Mouse (Mus musculus) midbrain, embryonic 12.5 days (tissue): Measurements from ENCODE around the gene Krt83. TPM values are rescaled to one million over a fixed set of nuclear protein-coding genes. Genes with fewer than 3 reads are reported as not detected.

Source experiments
- polyA plus RNA-seq: library from polyadenylated mRNA; unstranded; fragments of >200 nt; fragmentation: Nextera tagmentation; extraction: Ambion mirVana; gene quantifications from 2 replicates; pipeline ENCODE4 v1.2.1, GENCODE M21; 2016

Krt83 gene
- polyA plus RNA-seq, 1 experiment from 2014 or later, result not detected

Other genes with a start within 250 kb of the Krt83 start
- 3.4 and 4.0 TPM in 2 replicates for gene Nr4a1, start 237.2 kb downstream of the Krt83 start, polyA plus RNA-seq
- gene Atg101, start 207.2 kb downstream of the Krt83 start, polyA plus RNA-seq, result 63.9 and 68.1 TPM in 2 replicates
- 0.15 TPM in 1 of 2 replicates, not detected in the other for gene 6030408B16Rik, start 198.3 kb downstream of the Krt83 start, polyA plus RNA-seq
- gene Krt80, start 121.3 kb downstream of the Krt83 start, polyA plus RNA-seq, result 0.14 and 0.18 TPM in 2 replicates
- gene Krt7, start 80.5 kb downstream of the Krt83 start, polyA plus RNA-seq, result 5.8 and 6.3 TPM in 2 replicates
- gene Krt87, start 52.7 kb downstream of the Krt83 start, polyA plus RNA-seq, result 0.15 and 0.22 TPM in 2 replicates
- not detected in 2 replicates for gene Krt88, start 43.8 kb downstream of the Krt83 start, polyA plus RNA-seq
- not detected in 2 replicates for gene Krt81, start 27.8 kb downstream of the Krt83 start, polyA plus RNA-seq
- not detected in 2 replicates for gene Krt86, start 18.0 kb downstream of the Krt83 start, polyA plus RNA-seq
- gene Gm49425, start 25.7 kb upstream of the Krt83 start, polyA plus RNA-seq, result not detected in 2 replicates
- gene Krt84, start 41.3 kb upstream of the Krt83 start, polyA plus RNA-seq, result not detected in 2 replicates
- gene Krt82, start 59.2 kb upstream of the Krt83 start, polyA plus RNA-seq, result not detected in 2 replicates
- gene Krt90, start 71.4 kb upstream of the Krt83 start, polyA plus RNA-seq, result 0.09 and 0.31 TPM in 2 replicates
- not detected in 2 replicates for gene Krt75, start 82.4 kb upstream of the Krt83 start, polyA plus RNA-seq
- not detected in 2 replicates for gene Gm5414, start 136.7 kb upstream of the Krt83 start, polyA plus RNA-seq
- not detected in 2 replicates for gene Gm5478, start 155.9 kb upstream of the Krt83 start, polyA plus RNA-seq
- gene Krt6b, start 188.8 kb upstream of the Krt83 start, polyA plus RNA-seq, result not detected in 2 replicates
- not detected in 2 replicates for gene Krt6a, start 202.8 kb upstream of the Krt83 start, polyA plus RNA-seq
- gene Krt5, start 221.4 kb upstream of the Krt83 start, polyA plus RNA-seq, result 5.3 and 7.9 TPM in 2 replicates